9 mouse cellular contexts compared by ENCODE assay signal in the genomic region with DNA sequence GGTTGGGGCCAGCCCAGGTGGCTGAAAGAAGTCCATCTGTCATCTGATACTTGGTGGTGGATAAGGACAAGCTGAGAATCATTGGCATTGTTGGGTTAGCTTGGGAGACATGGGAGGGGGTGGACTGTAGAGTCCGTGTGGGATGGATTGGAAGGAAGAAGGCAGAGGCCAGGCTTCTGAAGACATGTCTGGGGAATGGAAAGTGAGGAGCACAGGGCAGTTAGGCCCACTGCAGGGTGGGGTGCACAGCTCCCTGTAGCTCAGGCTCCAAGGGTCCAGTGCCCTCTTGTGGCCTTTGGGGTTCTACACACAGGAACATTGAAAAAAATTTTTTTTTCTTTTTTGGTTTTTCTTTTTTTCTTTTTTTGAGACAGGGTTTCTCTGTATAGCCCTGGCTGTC. TPM values are rescaled to one million over a fixed set of nuclear protein-coding genes. Genes with fewer than 3 reads are reported as not detected.
DNase-seq lines count a peak whose midpoint lies in the region; ATAC-seq and TF ChIP-seq lines count a peak whose summit lies in the region.
"Had no signal": no experiment of that assay in that cellular context is flagged by ENCODE, and none has a peak within 500 bp of the region (broad histone marks: within the 10 kb centered on the region; RNA-seq: fewer than 3 reads in every experiment).

No protein-coding gene starts in this region.

- no peak for TF ChIP-seq POLR2A in bone marrow macrophage, adult 2 months (IDR thresholded peaks at IDR 0.05; ENCODE audit: borderline replicate concordance, low read depth, low read length)

- H3K9ac ChIP-seq in kidney, postnatal 0 days (ENCODE audit: low read depth, low read length), result no peak overlapping the region
- H3K9ac ChIP-seq in stomach, embryonic 15.5 days, result no peak overlapping the region

- no peaks in the 10 kb centered on the region for H3K27me3 ChIP-seq in kidney, postnatal 0 days (ENCODE audit: insufficient read depth, low read length)
- H3K27me3 ChIP-seq in stomach, embryonic 15.5 days (replicated peaks), result no peaks in the 10 kb centered on the region

- H3K4me3 ChIP-seq in bone marrow macrophage, adult 2 months (ENCODE audit: insufficient read depth, low read length), result no peak overlapping the region
- H3K4me3 ChIP-seq in kidney, postnatal 0 days (replicated peaks; ENCODE audit: low read depth, low read length), result no peak overlapping the region
- H3K4me3 ChIP-seq in stomach, embryonic 15.5 days (replicated peaks), result no peak overlapping the region

- peak; percentile 57 for TF ChIP-seq CTCF in bone marrow macrophage, adult 2 months (IDR thresholded peaks at IDR 0.05; ENCODE audit: low read depth, low read length)
- peak; percentile 70 for TF ChIP-seq CTCF in kidney, postnatal 0 days (IDR thresholded peaks at IDR 0.05; ENCODE audit: low read depth)

- no peaks in the 10 kb centered on the region for H3K9me3 ChIP-seq in kidney, postnatal 0 days (replicated peaks; ENCODE audit: low read length)
- no peaks in the 10 kb centered on the region for H3K9me3 ChIP-seq in stomach, embryonic 15.5 days

- H3K4me2 ChIP-seq in kidney, postnatal 0 days (ENCODE audit: low read length), result no peak overlapping the region
- H3K4me2 ChIP-seq in stomach, embryonic 15.5 days, result no peak overlapping the region

- H3K4me1 ChIP-seq in bone marrow macrophage, adult 2 months (ENCODE audit: control insufficient read depth, insufficient read depth, low read length), result peaks cover 5% of the 10 kb centered on the region
- H3K4me1 ChIP-seq in kidney, postnatal 0 days (replicated peaks; ENCODE audit: insufficient read depth, low read length), result no peaks in the 10 kb centered on the region; the same call in 1 of the 2 replicates
- no peaks in the 10 kb centered on the region for H3K4me1 ChIP-seq in stomach, embryonic 15.5 days

- ATAC-seq in erythroid progenitor cell, adult 5-6 weeks (replicated peaks; ENCODE audit: low FRiP score, poor library complexity, severe bottlenecking), result peak; percentile 56; the same call in 1 of the 2 replicates
- peak; percentile 55; the same call in 1 of the 2 replicates for ATAC-seq in kidney, postnatal 0 days (replicated peaks; ENCODE audit: low FRiP score, low read depth)
- ATAC-seq in stomach, embryonic 15.5 days (ENCODE audit: insufficient read depth, low FRiP score, low read depth), result 0 out of 2 replicates have a peak, but pooled peaks have one; percentile 34

- peak; percentile 56 to 77 for DNase-seq in adrenal gland, adult (ENCODE audit: inconsistent age in 2 of 2, low spot score in 1 of 2)
- DNase-seq in adrenal gland, adult 8-10 months, result no peak
- DNase-seq in 416B (ENCODE audit: low read depth), result peak; percentile 78
- peak; percentile 83 for DNase-seq in kidney, postnatal 0 days (ENCODE audit: low spot score)
- DNase-seq in lung, postnatal 4 days, result peak; percentile 69 to 76

- peaks cover 25% of the 10 kb centered on the region for H3K36me3 ChIP-seq in kidney, postnatal 0 days (ENCODE audit: insufficient read depth, low read length)
- H3K36me3 ChIP-seq in stomach, embryonic 15.5 days, result peaks cover 31% of the 10 kb centered on the region

- H3K27ac ChIP-seq in bone marrow macrophage, adult 2 months (ENCODE audit: insufficient read depth, low read depth, low read length), result no peak overlapping the region
- H3K27ac ChIP-seq in kidney, postnatal 0 days, result no peak overlapping the region
- H3K27ac ChIP-seq in stomach, embryonic 15.5 days, result no peak overlapping the region

- 5% methylated on average over 1 of the region's 1 CpGs for WGBS in kidney, postnatal 0 days
- WGBS in stomach, embryonic 15.5 days, result 25% methylated on average over 1 of the region's 1 CpGs

RNA-seq across cellular contexts. Expression of gene Ppp1cc, which starts 18.3 kb away (rescaled TPM):
- total RNA-seq in adrenal gland, adult 8-10 months (2022), result 100 to 1,000 TPM; 122 to 226 (median 188) TPM
- polyA plus RNA-seq in bone marrow macrophage, adult 2 months (2012; ENCODE audit: insufficient read depth, insufficient read length, missing spikeins), result 308 and 336 TPM in 2 replicates
- 310 and 340 TPM in 2 replicates for total RNA-seq in erythroid progenitor cell, adult 5-6 weeks (2015; ENCODE audit: low replicate concordance)
- 91.1 and 263 TPM in 2 replicates for total RNA-seq in erythroid progenitor cell, adult 5-6 weeks (2017; ENCODE audit: low replicate concordance)
- 203 and 220 TPM in 2 replicates for polyA plus RNA-seq in kidney, postnatal 0 days (2015; fragmentation: Nextera tagmentation; extraction: Ambion mirVana)
- polyA plus RNA-seq in stomach, embryonic 15.5 days (2015; fragmentation: Nextera tagmentation; extraction: Ambion mirVana), result 224 and 229 TPM in 2 replicates

RNA-seq across cellular contexts. Expression of gene Hvcn1, which starts 30.2 kb away (rescaled TPM):
- total RNA-seq in adrenal gland, adult 8-10 months (2022), result 1 to 10 TPM; 1.8 to 8.0 (median 4.2) TPM
- 50.7 and 54.3 TPM in 2 replicates for polyA plus RNA-seq in bone marrow macrophage, adult 2 months (2012; ENCODE audit: insufficient read depth, insufficient read length, missing spikeins)
- total RNA-seq in erythroid progenitor cell, adult 5-6 weeks (2015; ENCODE audit: low replicate concordance), result 24.9 and 29.8 TPM in 2 replicates
- total RNA-seq in erythroid progenitor cell, adult 5-6 weeks (2017; ENCODE audit: low replicate concordance), result 15.7 and 17.3 TPM in 2 replicates
- 12.2 and 13.5 TPM in 2 replicates for polyA plus RNA-seq in kidney, postnatal 0 days (2015; fragmentation: Nextera tagmentation; extraction: Ambion mirVana)
- polyA plus RNA-seq in stomach, embryonic 15.5 days (2015; fragmentation: Nextera tagmentation; extraction: Ambion mirVana), result 6.1 and 6.2 TPM in 2 replicates

RNA-seq across cellular contexts. Expression of gene Ccdc63, which starts 35.8 kb away (rescaled TPM):
- under 1 TPM in 1 of 4 experiments, not detected in 3; 0.22 TPM for total RNA-seq in adrenal gland, adult 8-10 months (2022)
- 1.8 and 2.5 TPM in 2 replicates for polyA plus RNA-seq in bone marrow macrophage, adult 2 months (2012; ENCODE audit: insufficient read depth, insufficient read length, missing spikeins)
- not detected in 2 replicates for total RNA-seq in erythroid progenitor cell, adult 5-6 weeks (2015; ENCODE audit: low replicate concordance)
- total RNA-seq in erythroid progenitor cell, adult 5-6 weeks (2017; ENCODE audit: low replicate concordance), result not detected in 2 replicates
- not detected in 2 replicates for polyA plus RNA-seq in kidney, postnatal 0 days (2015; fragmentation: Nextera tagmentation; extraction: Ambion mirVana)
- 0.17 TPM in 1 of 2 replicates, not detected in the other for polyA plus RNA-seq in stomach, embryonic 15.5 days (2015; fragmentation: Nextera tagmentation; extraction: Ambion mirVana)
- polyA plus RNA-seq: C2C12 had no signal
